Mouse (Mus musculus) neural tube, embryonic 14.5 days (tissue): Measurements from ENCODE around the gene Ppox. TPM values are rescaled to one million over a fixed set of nuclear protein-coding genes. Genes with fewer than 3 reads are reported as not detected.

Experiments used
- ATAC-seq: fragments of 200-750 bp; cut with Nextera tagmentation; 2 replicates; pipeline ENCODE4 v1.8.0; 2017; ENCODE audit warnings: low read depth, mild to moderate bottlenecking, moderate TSS enrichment, moderate library complexity
- H3K27ac ChIP-seq: fragments of 300-500 bp; sonication (generic); 2 replicates; pipeline ENCODE4 v1.5.1; 2014; ENCODE audit warnings: low read depth, mild to moderate bottlenecking, control low read depth, low read length, moderate library complexity, mixed read lengths
- H3K27me3 ChIP-seq: fragments of 300-500 bp; sonication (generic); 2 replicates; pipeline ENCODE4 v1.6.1; 2014; ENCODE audit warnings: low read length; ENCODE audit not compliant: control insufficient read depth, insufficient read depth
- H3K36me3 ChIP-seq: fragments of 300-500 bp; sonication (generic); 2 replicates; pipeline ENCODE4 v1.6.1; 2014; ENCODE audit warnings: low read length, mixed read lengths; ENCODE audit not compliant: control insufficient read depth, insufficient read depth
- H3K4me1 ChIP-seq: fragments of 300-500 bp; sonication (generic); 2 replicates; pipeline ENCODE4 v1.6.1; 2014; ENCODE audit warnings: low read length; ENCODE audit not compliant: control insufficient read depth, insufficient read depth
- H3K4me2 ChIP-seq: fragments of 300-500 bp; sonication (generic); 2 replicates; pipeline ENCODE4 v1.6.1; 2014; ENCODE audit warnings: mild to moderate bottlenecking, low read depth, low read length, control low read depth
- H3K4me3 ChIP-seq: fragments of 300-500 bp; sonication (generic); 2 replicates; pipeline ENCODE4 v1.5.1; 2014; ENCODE audit warnings: low read depth, low read length, control low read depth, mixed read lengths
- H3K9ac ChIP-seq: fragments of 300-500 bp; sonication (generic); replicated peaks from 2 replicates; pipeline ENCODE4 v1.6.1; 2014; ENCODE audit warnings: low read depth, mild to moderate bottlenecking, control low read depth, low read length, mixed read lengths
- H3K9me3 ChIP-seq: fragments of 300-500 bp; sonication (generic); 2 replicates; pipeline ENCODE4 v1.6.1; 2016; ENCODE audit warnings: low read length; ENCODE audit not compliant: control insufficient read depth
- WGBS: fragments of 180-500 bp; shearing (Covaris S2); extraction: QIAGEN DNeasy Blood & Tissue Kit; methylation state at CpG from one replicate; pipeline ENCODE4 v1.1.7; 2014; 5-methylcytosine and 5-hydroxymethylcytosine counted together
- polyA plus RNA-seq: library from polyadenylated mRNA; unstranded; fragments of >200 nt; fragmentation: Nextera tagmentation; extraction: Ambion mirVana; gene quantifications from 2 replicates; pipeline ENCODE4 v1.2.1, GENCODE M21; 2014

Gene Ppox
- polyA plus RNA-seq, 1 experiment from 2014 or later, result 51.2 TPM

DNA sequence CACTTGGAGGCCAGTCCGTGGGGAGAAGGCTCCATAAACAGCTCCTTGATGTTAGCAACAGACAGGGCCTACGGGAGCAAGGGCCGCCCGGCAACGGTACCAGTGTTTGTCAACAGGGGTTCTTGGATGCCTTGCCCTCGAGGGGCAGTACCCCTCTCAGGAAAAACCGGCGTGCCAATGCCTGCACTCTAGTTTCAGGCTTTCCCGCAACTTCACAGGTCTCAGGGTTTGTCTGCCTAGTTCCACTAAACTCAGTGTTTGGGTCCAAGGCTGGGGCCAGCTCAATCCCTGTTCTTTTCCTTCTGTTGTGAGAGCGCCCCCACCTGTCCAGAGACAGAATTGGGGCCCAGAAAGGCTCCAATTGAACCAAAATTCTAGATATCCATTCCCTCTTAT lies 540 bp upstream of the Ppox start:
- no peaks in the 10 kb centered on the region for H3K9me3 ChIP-seq
- H3K4me2 ChIP-seq, result peak overlapping the region; percentile 49
- peak; percentile 42 for ATAC-seq
- H3K4me1 ChIP-seq, result peaks cover 13% of the 10 kb centered on the region
- H3K27me3 ChIP-seq, result no peaks in the 10 kb centered on the region
- 0 out of 2 replicates have a peak overlapping the region, but pooled peaks have one; percentile 12 for H3K9ac ChIP-seq
- H3K4me3 ChIP-seq, result peak overlapping the region; percentile 48
- H3K36me3 ChIP-seq, result peaks cover 29% of the 10 kb centered on the region
- peak overlapping the region; percentile 60; the same call in 1 of the 2 replicates for H3K27ac ChIP-seq
- under 1% methylated on average over 10 of the region's 10 CpGs for WGBS

GRCm38 (mm10) chr1:171280250-171280915 lies 603 bp downstream of the Ppox start:
- Histone ChIP-seq H3K27ac (no peak overlapping the region), H3K36me3 (peaks cover 33% of the 10 kb centered on the region), H3K9me3 (no peaks in the 10 kb centered on the region), H3K27me3 (no peaks in the 10 kb centered on the region), H3K9ac (peak overlapping the region; percentile 47), H3K4me1 (peaks cover 7% of the 10 kb centered on the region), H3K4me2 (peak overlapping the region; percentile 66), H3K4me3 (peak overlapping the region; percentile 48)
- no peak; the same call in 1 of the 2 replicates for ATAC-seq
- WGBS, result 2% methylated on average over 25 of the region's 25 CpGs

DNA sequence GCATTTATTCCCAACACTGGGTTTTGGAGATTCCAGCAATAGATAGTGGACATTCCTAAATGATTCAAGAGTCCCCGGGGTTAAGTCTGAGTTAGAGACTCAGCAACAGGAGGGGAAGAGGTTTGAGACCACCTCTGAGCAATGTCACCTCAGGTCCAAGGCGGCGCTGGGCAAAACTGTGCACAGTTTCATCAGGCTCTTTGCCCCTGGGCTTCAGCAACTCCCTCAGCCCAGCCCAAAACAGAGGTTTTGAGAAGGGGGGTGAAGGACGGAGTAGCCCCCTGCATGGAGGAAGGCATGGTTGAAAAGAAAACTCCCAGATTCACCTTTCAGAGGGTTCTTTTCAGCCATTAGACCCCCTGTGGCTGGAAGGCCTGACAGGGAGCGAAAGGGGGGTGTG lies 1.3 kb downstream of the Ppox start:
- Histone ChIP-seq H3K27ac (no peak overlapping the region), H3K9me3 (no peaks in the 10 kb centered on the region), H3K27me3 (no peaks in the 10 kb centered on the region), H3K36me3 (peaks cover 31% of the 10 kb centered on the region), H3K4me2 (peak overlapping the region; percentile 66), H3K9ac (peak overlapping the region; percentile 47; the same call in 1 of the 2 replicates), H3K4me1 (peaks cover 7% of the 10 kb centered on the region), H3K4me3 (no peak overlapping the region)
- ATAC-seq, result no peak
- 67% methylated on average over 5 of the region's 5 CpGs for WGBS

DNA sequence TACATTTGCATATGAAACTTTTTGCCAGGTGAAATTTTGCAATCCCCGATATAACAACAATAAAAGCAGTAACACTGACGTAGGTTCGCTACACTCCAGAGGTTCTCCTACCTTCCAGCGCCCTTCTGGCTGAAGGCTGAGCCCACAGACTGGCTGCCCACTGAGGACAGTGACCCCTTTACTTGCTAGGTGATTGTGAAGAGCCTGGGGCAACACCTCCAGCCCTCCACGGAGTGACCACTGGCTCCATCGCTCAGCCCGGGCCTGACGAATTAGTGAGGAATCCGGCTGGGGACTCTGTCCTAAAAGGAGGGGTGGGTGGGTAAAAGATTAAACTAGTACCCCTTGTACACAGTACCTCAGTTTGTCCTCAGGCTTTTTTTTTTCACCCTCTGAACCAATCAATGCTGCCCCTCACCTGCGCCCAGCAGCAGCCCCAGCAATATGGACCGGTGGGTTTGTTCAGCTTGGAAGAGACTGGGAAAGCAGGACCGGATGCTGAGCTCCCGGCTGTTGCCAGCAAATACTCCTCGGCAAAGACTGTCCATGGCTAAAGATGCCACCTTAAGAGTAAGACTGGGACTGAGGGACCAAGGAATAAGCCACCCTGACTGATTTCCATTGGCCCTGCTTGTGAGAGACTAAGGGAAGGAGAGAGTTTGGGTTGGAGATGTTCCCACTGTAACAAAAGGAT lies 1.8 kb downstream of the Ppox start:
- no peak for ATAC-seq
- WGBS, result 89% methylated on average over 14 of the region's 14 CpGs
- Histone ChIP-seq H3K36me3 (peaks cover 31% of the 10 kb centered on the region), H3K9me3 (no peaks in the 10 kb centered on the region), H3K27me3 (no peaks in the 10 kb centered on the region), H3K9ac (no peak overlapping the region), H3K27ac (no peak overlapping the region), H3K4me3 (no peak overlapping the region), H3K4me2 (no peak overlapping the region; the same call in 1 of the 2 replicates), H3K4me1 (peaks cover 7% of the 10 kb centered on the region)

DNA sequence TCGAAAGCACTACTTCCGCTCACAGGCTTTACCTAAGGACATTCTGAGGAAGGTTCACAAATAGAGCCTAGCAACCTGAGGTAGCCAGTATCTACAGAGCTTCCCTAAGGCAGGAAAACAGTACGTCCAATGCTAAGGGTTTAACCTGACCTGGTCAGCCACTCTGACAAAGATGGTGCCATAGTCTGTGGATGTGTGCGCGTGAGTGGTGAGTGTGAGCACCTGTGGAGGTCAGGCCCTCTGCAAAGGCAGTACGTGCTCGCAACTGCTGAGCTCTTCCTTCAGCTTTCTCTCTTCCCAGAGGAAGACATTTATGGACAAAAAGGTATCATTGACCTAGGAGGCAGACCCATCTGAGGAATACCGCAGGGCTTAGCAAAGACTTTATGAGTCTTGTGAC lies 2.5 kb downstream of the Ppox start:
- Histone ChIP-seq H3K27me3 (no peaks in the 10 kb centered on the region), H3K9me3 (no peaks in the 10 kb centered on the region), H3K4me3 (no peak overlapping the region), H3K4me2 (no peak overlapping the region), H3K4me1 (peaks cover 7% of the 10 kb centered on the region), H3K36me3 (peaks cover 28% of the 10 kb centered on the region), H3K9ac (no peak overlapping the region), H3K27ac (no peak overlapping the region)
- WGBS, result 95% methylated on average over 8 of the region's 8 CpGs
- no peak for ATAC-seq

DNA sequence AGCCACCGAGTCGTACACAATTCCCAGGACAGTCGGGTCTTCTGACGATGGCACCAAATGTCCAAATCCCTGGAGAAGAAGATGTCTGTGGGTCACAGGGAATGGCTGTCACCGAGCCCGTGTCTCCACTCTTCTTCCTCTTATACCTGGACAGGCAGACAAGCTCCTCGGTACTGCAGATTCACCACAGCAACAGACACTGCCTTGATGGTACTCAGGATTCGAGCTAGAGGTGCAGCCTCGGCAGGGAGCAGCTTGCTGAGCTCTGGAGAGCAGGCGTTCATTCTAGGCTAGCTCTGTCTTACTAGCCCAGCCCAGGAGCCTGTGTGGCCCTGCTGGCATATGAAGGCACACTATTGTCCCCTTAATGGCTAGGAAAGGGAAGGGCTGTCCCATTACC lies 3.2 kb downstream of the Ppox start:
- H3K4me1 ChIP-seq, result peaks cover 7% of the 10 kb centered on the region
- no peak overlapping the region for H3K27ac ChIP-seq
- peaks cover 31% of the 10 kb centered on the region for H3K36me3 ChIP-seq
- H3K4me2 ChIP-seq, result no peak overlapping the region
- ATAC-seq, result no peak
- H3K27me3 ChIP-seq, result no peaks in the 10 kb centered on the region
- H3K9ac ChIP-seq, result no peak overlapping the region
- no peaks in the 10 kb centered on the region for H3K9me3 ChIP-seq
- no peak overlapping the region for H3K4me3 ChIP-seq
- 87% methylated on average over 10 of the region's 10 CpGs for WGBS

GRCm38 (mm10) chr1:171276110-171276748 lies 4.8 kb downstream of the Ppox start:
- Histone ChIP-seq H3K9me3 (no peaks in the 10 kb centered on the region), H3K4me1 (peaks cover 13% of the 10 kb centered on the region), H3K27ac (no peak overlapping the region), H3K27me3 (no peaks in the 10 kb centered on the region), H3K9ac (no peak overlapping the region), H3K36me3 (peaks cover 32% of the 10 kb centered on the region), H3K4me2 (no peak overlapping the region), H3K4me3 (no peak overlapping the region)
- 91% methylated on average over 14 of the region's 14 CpGs for WGBS
- ATAC-seq, result no peak

DNA sequence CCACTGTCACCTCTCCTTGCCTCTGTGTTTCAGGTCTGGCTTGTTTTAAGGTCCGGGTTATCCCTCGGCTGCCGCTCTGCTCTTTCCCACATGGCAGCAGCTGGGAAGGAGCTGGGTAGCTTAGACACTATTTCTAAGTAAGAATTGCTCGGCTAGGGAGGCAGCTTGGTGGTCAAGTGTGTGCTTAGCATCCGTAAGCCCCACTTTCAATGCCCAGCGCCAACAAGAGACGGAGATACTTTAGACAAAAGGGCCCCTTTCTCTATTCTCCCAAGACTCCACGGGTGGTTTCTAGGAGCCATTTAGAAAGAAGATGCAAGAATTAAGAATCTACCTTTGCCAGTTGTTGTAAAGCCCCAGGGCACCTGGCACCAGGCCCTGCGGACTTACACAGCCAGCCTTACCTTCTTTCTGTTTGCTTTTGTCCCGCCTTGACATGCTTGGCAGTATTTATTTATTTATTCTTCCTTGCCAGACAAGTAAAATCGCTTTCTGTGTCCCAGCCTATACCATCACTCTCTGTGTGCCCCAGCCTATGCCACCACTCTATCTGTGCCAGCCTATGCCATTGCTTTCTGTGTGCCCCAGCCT lies 5.7 kb downstream of the Ppox start:
- no peak for ATAC-seq
- H3K9ac ChIP-seq, result no peak overlapping the region

More for the DNA sequence above, 5.7 kb downstream of the Ppox start:
- Histone ChIP-seq H3K9me3 (no peaks in the 10 kb centered on the region), H3K4me1 (peaks cover 19% of the 10 kb centered on the region), H3K4me3 (no peak overlapping the region), H3K36me3 (peaks cover 32% of the 10 kb centered on the region), H3K27ac (no peak overlapping the region), H3K4me2 (no peak overlapping the region), H3K27me3 (no peaks in the 10 kb centered on the region)
- 75% methylated on average over 11 of the region's 11 CpGs for WGBS
